Mouse (Mus musculus): Measurements from ENCODE around the gene Slc25a10.

GRCm38 (mm10) chr11:120483448-120483934 is 8.1 kb upstream of the Slc25a10 start:
- TF ChIP-seq EP300 (IDR thresholded peaks at IDR 0.05; ENCODE audit: low read depth) = no peak
- no peak for TF ChIP-seq CTCF (IDR thresholded peaks at IDR 0.05; ENCODE audit: low read depth)
